Mouse (Mus musculus): ENCODE results near the gene Hand2. TPM values are rescaled to one million over a fixed set of nuclear protein-coding genes. Genes with fewer than 3 reads are reported as not detected.

Gene Hand2
- total RNA-seq, 1 experiment from 2014 or later: 40.4 TPM

Other genes starting within 250 kb of the Hand2 start
- not detected in 2 replicates for gene Scrg1, start 134.9 kb downstream of the Hand2 start, total RNA-seq (2021)
- 12.4 and 15.1 TPM in 2 replicates for gene Sap30, start 166.9 kb downstream of the Hand2 start, total RNA-seq (2021)
- 28.0 and 35.7 TPM in 2 replicates for gene Hmgb2, start 190.9 kb downstream of the Hand2 start, total RNA-seq (2021)

All from adrenal gland, postnatal 25 days (tissue).